Mouse (Mus musculus) small intestine, adult 2 months (tissue): ENCODE results near the gene Stra6.

Experiments
- CTCF ChIP-seq: fragments of 200-500 bp; IDR thresholded peaks from 2 replicates; pipeline ENCODE4 v1.5.1; 2012; ENCODE audit warnings: low read depth, mild to moderate bottlenecking, control low read depth, inconsistent platforms, low read length, moderate library complexity, mixed read lengths; ENCODE audit not compliant: insufficient replicate concordance, insufficient read length; ENCODE audit errors: extremely low read depth
- POLR2A ChIP-seq: fragments of 200-500 bp; IDR thresholded peaks from 2 replicates; pipeline ENCODE4 v1.6.1; 2012; ENCODE audit warnings: low read depth, mild to moderate bottlenecking, control low read depth, inconsistent platforms, low read length, moderate library complexity

DNA sequence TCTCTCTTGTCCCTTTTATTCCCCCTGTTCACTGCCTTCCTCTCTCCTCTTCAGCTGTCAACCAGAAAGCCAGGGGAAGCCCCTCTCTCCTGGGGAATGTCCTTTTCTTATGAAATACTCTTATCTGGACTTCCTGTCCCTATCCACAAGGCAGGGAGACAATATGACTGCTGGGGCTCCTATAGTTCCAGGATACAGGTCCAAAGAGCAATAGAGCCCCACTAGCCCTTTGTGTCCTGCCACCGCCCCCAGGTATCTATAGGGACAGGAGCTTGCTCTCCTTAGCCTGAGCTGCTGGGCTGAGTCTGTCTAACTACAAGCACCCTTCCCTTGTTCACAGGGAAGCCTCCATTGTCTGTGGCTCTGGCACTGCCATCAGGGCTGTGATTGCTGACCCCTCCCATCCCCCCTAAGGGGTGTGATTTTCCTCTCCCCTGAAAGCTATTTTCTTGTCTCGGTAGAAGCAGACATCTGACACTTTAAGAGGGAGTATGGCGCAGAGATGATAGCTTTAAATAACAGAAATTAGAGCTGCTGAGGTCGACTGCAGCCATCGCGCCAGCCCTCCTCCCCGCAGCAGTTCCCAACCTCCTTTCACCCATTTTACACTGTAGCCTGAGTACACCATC is 51.8 kb downstream of the Stra6 start:
- TF ChIP-seq CTCF, result no peak
- TF ChIP-seq POLR2A, result no peak
